Mouse (Mus musculus) spleen, embryonic (tissue): ENCODE results near the gene B9d1.

ENCODE experiments used
- CTCF ChIA-PET: fragments of 350-600 bp; sonication (Branson Sonifier 250); formaldehyde crosslinking; loops from one replicate; lab custom pipeline; 2022; lab: Charles Lee

Gene B9d1

DNA sequence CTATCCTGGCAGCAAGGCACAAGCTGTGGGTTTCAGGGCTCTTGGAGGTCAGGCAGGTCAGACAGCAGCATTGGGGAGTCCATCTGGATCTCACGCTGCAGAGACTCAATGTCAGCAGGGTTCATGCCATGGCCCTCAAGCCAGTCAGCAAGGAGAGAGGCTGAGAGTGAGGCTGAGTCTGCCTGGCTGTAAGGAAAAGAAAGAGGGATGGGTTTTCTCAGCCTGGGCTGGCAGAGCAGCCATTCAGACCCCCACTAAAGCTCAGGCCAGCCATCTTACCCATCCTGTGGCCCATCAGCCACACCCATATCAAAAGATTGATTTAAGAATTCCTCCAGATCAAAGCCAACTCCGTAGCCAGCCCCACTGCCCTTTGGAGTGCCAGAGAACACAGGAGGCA is 15.9 kb upstream of the B9d1 start:
- CTCF ChIA-PET: no interaction called here

DNA sequence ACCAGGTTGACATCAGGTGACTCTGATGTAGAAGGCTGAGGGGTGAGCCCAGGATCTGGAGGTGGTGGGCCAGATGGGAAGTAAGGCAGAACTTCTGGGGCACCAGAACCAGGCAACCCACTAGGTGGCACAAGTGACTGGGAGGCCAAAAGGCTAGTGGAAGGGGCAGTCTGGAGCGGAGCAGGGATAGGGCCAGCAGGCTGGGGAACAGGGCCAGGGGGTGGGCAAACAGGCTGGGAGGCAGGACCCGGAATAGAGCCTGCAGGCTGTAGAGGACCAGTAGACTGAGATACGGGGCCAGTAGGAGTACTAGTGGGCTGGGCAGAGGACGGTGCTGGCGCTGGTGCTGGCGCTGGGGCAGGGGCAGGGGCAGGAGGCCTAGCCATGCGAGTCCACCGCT is 15.1 kb upstream of the B9d1 start:
- CTCF ChIA-PET: no interaction called here

DNA sequence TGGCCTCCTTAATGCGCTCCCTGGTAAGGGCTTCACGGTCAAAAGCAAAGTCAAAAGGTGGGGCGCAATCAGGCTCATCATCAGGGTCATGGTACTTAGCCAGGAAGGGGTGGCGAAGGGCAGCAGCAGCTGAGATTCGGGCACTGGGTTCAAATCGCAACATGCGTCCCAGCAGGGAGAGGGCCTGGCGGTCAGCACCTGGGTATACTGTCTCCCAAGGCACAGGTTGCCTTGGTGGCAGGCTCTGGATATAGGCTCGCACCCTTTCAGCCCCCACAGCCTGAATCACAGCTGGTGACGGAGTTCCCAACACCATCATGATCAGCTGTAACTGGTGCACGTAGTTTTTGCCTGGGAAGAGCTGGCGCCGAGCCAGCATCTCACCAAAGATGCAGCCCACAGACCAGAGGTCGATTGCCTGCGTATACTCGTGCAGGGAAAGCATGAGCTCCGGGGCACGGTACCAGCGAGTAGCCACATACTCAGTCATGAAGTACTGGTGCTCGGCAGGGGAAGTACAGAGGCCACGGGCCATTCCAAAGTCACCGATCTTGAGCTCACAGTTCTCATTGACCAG is 13.9 kb upstream of the B9d1 start:
- CTCF ChIA-PET: no interaction called here

DNA sequence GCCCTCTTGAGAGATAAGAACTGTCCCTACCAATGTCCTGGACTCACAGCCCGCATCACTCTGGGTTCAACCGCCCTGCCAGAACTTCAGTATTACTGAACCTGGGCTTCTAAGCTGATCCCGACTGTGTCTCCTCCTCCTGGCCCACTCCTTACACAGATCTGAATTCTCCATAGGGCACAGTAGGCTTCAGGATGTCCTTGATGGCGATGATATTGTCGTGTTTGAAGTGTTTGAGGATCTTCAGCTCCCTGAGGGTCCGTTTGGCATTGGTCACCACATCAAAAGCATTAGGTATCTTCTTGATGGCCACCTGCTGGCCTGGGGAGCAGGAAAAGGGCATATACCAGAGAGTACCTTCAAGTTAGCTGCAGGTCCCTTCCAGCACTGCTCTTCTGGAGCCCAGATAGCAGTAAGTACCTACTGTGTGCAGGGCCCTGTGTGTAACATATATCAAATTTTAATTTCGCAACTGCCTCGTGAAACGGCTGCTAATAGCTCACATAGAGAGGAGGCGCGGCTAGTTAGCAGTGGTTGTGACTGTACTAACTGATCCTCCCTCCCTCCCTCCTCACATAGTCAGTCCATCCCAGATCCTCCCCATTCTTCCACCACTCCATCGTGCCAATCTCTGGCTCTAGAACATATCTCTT is 12.1 kb upstream of the B9d1 start:
- CTCF ChIA-PET: interaction anchor here (1.4 kb wide), 1 partner anchor 85 kb away, joined by 3 read pairs; no protein-coding TSS in a partner anchor

DNA sequence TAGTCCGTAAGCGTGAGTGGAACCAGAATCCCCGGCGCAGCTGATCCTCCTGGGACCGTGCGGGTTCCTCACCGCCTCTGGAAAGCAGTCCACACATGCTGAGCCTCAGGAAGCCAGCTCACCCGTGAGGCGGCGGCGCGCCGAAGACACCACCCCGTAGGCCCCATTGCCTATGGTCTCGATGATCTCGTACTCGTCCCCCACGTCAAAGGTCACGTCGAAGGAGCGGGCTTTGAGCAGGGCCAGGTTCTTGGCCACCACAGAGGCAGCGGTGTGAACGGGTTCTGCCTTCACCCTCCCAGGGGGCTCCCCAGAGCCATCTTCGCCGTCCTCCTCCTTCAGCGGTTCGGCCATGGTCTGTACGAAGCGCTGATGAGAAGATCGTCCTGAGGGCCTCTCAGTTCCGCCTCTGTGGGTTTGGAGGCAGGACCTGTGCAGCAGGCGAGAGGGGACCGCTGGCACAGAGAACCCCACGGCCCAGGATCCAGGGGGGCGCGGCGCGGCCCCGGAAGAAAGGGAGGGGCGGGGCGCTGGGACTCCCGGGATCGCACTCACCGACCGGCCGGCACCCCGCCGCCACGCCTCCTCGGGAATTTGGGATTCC is 11.3 kb upstream of the B9d1 start:
- CTCF ChIA-PET: interaction anchor here (1.4 to 1.6 kb wide), 2 partner anchors 11 to 85 kb away, joined by 3 to 8 read pairs; partner anchors contain the start of gene B9d1

DNA sequence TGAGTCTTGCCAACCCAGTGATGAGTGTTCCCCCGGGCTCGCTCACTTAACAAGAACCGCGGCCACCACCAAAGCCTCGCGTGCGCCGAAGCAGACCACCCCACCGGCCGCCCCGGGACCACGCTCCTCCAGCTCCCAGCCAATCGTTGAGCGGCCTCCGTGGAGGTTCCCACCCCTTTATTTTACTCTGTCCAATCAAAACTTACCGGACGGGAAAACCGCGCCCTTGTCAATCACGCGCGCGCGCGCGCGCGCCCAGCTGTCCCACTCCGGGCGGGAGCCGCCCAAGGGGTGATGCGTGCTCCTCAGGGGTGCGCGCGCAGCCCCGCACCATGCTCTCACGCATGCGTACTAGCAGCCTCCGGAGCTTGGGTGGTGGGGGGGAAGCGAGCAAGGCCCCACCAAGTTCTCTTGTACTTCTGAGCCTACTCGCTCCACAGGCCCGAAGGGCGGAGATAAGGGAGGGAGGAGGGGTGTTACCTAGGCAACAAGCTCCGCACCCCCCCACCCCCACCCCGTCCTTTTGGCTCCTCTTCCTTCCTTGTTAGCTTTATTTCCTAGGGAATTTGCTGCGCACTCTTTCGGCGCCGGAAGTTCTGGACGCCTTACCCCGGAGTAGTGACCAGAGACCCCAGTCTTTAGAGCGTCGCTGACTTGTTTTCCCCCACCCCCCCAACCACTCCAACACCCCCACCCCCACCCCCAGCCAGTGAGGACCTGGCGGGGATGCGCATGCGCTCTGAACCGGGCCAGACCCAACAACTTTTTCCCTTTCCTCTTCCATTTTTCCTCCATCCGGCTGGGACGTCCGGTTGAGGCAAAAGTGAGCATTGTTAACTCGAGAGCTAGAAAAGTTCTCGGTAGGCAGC is 10.6 kb upstream of the B9d1 start, which contains the start of gene Mapk7:
Gene Mapk7, minus strand, starts transcription at position 278 of the 869 bp plus-strand sequence.
- CTCF ChIA-PET: interaction anchor here (1.4 to 1.6 kb wide), 2 partner anchors 10 to 86 kb away, joined by 3 to 8 read pairs; partner anchors contain the start of gene B9d1

DNA sequence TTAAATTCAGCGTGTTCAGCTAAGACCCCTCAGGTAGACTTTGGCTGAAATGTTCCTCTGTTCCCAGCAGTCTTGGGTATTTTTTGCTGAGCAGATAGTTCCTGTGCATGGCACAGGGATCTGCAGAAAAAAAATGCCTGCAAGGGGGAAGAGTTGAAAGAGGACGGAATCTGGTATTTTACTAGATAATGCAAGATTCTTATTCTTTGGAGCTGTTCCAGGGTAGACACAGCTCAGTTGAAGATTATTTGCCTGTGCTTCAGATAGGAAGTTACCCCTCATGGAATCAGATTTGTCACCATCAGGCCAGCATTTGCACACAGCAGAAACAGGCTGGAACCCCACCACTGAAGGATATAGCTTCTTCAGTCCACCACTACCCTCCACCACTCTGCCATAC is 9.4 kb upstream of the B9d1 start:
- CTCF ChIA-PET: no interaction called here

DNA sequence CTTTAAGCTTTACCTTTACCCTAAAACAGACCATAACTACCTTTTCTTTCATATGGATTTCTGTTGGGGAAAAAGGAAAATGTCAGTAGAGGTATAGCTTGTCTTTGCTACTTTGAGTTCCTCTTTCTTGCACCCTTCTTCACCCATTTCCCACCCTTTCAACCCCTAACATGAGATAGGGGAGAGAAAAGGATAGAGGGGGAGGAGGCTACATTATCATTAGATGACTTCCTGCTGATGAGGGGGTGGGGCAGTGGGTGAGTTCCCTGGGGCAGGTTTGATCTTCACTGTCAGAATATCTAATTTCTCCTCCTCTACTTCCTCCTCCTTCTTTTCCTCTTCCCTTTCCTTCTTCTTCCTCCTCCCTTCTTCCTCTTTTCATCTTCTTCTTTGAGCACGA is 7.5 kb upstream of the B9d1 start:
- CTCF ChIA-PET: interaction anchor here (0.7 kb wide), 1 partner anchor 82 kb away, joined by 3 read pairs; no protein-coding TSS in a partner anchor

DNA sequence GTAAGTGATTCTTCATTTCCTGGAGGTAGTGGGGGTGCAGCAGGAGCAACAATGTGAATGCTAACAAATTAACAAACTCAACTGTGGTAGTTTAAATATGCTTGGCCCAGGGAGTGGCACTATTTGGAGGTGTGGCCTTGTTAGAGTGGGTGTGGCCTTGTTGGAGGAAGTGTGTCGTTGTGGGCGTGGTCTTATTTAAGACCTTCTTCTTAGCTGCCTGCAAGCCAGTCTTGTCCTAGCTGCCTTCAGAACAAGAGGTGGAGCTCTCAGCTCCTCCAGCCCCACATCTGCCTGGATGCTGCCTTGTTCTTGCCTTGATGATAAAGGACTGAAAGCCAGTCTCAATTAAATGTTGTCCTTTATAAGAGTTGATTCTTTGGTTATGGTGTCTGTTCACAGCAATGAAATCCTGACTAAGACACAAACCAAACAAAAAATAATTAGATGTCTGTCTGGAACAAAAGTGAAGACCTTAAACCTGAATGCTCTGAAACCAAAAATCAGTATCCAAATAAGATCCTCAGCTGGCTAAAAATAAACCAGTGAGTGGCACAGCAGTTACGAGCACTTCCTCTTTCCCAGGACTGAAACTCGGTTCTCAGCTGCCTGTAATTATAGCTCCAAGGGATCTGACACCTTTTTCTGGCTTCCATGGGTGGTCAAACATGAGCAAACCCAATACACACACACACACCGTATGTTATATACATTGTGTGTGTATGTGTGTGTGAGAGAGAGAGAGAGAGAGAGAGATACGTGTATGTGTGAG is 6.0 kb upstream of the B9d1 start:
- CTCF ChIA-PET: no interaction called here

DNA sequence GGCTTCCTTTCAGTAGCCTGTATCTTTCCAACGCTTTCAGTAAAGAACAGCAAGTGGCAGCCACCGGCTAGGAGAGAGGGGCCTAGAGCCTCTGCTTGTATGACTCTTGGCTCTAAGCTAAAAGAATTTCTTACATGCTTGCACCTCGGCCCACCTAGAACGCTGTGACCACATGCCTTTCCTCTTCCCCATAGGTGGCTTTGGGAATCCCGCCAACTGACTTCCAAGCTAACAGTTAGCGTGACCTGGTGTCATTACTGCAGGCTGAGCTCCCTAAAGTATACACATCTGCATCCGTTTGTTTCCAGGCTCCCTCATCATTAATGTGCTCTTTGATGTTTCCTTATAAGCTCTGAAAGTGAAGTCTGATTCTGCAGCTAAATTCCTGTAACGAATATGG is 1.0 kb upstream of the B9d1 start:
- CTCF ChIA-PET: interaction anchor here (0.7 to 1.8 kb wide), 4 partner anchors 10 to 93 kb away, joined by 3 to 8 read pairs (median 6); partner anchors contain the start of gene Mapk7

DNA sequence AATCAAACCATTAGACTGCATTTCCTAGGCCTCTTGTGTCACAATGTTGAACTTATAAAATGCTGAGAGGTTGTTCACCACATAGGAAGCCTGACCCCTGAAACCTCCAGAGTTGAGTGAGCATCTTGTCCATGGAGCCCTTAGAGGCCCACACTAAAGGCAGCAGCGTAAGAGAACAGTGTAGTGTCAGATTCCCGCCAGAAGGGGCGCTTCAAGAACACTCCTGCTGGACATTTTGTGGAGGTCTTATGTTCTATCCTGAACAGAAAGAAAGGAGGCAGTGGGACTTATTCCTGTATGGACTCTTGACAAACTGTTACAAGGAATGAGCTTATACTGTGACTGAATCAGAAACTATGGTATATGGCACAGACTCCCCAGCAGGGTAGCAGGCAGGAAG is 10.0 kb downstream of the B9d1 start:
- CTCF ChIA-PET: no interaction called here

DNA sequence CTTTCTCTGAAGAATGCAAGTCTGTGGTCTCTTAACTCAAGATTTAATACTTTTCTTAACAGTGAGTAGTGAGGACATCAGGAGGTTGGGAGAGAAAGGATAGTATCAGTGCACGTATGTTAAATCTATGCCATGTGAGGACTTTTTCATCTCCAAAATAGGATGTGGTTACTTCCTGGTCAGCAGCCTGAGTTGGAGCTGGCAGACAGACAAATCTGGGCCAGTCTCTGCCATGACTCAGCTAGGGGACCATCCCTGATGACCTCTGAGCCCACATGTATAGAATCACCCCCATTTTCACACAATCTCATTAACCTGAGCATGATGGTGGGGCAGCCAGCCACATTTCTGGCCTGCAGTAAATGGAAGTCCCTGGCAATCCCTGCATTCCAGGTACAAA is 13.0 kb downstream of the B9d1 start:
- CTCF ChIA-PET: no interaction called here

DNA sequence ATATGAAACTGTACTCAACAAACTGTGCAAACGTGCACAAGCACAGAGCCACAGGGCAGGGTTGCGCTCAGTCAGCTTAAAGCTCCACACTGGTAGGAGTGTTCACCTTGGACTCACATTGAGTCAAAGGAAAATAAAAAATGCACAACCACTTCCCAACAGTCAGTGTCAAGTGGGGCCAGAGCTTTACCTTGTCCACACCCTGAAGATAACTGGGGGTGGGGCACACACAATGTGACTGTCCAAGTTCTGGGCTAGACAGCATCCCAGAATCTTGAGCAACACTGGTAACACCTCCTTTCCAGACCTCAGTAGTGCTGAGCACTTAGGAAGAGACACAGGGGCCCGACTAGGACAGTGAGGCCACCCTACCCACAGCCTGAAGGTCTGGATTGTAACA is 13.9 kb downstream of the B9d1 start:
- CTCF ChIA-PET: no interaction called here

DNA sequence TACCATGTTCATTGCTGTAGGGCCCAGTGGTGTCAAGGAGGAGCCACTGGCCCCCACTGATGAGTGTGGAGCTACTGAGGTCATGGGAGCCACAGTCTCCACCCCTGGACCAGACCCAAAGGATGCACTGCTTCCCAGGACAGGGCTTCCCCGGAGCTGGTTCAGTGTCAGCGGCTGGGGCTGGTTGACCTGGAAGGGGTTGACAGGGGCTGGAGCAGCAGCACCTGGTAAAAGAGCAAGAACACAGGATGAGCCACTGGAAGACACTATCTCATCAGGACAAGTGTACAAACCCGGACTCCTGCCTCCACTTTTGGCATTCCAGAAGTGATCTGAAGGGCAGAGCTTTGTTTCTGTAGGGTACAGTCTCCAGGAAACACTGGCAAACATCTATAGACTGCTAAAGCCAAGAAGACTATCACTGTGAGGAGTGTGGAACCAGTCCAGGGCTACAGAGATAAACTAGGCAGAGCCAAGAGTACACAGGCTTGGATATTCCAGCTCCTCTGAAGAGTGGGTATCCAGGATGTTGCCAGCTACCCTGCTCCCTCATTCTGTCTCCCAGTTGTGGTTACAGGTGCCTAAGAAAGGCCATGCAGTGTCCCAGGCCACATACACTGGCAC is 14.7 kb downstream of the B9d1 start:
- CTCF ChIA-PET: no interaction called here

DNA sequence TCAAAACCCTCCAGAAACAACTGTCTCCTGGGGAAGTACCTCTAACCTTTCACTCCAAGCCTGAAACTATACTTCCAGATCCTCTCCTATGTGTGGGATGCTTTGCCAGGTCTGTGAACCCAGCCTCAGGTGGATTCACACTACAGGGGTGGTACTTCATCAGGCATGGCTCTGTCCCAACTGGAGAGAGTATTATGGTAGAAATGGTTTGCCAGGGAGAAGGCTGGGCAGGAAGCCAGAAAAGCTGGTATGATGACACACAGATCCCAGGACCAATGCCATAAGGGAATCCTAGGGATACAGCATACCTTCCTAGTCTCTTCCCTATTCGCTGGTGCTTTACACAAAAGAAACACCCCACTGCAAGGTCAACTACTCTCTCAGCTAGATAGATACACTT is 21.9 kb downstream of the B9d1 start:
- CTCF ChIA-PET: no interaction called here

DNA sequence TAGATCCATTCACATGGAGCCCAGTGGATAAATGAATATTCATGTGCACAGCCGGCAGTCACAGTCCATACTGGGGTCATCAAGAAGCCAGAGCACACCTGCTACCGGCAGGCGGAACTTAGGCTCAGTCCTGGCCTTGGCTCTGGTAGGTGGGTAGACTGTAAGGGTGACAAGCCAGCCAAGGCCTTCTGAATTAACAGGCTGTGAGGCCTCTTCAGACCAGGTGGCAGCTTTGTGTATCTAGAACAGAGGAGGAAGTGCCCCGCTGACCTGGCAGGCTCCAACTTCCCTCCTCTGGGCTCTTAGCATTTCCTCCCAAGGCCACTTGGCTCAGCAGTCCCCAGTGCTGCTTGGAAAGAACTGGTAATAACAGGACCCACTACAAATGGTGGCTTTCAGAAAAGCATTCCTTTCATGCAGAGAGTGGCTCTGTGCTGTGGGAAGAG is 24.3 kb downstream of the B9d1 start:
- CTCF ChIA-PET: no interaction called here

DNA sequence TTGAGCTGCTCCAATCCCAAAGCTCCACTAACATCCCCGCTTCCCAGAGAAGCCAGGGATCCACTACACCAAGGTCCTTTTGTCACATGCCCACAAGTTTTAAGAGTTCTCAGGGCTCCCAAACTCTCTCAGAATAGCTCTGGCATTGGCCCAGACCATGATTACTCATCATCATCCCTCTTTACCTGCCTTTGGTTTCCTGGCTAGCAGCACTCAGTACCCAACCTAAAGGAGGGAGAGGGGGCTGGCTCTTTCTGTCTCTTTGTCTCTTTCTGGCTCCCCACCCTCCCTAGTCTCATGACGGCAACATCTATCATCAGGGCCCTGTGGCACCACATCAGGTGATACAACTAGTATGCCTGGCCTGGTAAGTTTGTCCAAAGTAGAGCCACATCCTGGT is 27.9 kb downstream of the B9d1 start:
- CTCF ChIA-PET: no interaction called here

DNA sequence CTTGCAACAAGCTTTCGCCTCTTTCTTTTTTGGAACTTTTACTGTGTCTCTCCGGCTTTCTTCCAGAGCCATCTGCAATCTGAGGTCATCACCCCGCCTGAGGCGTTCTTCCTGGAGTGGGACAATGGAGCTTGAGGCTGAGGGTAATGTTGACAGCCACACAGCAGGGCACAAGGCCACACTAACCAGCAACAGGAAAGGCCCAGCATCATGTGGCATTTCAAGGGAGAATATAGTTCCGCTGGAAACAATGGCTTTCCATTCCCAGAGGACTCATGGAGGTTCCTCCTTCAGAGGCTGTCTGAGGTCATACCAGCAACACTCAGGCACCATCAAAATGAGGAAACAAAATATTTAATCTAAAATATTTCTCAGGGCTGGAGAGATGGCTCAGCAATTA is 28.6 kb downstream of the B9d1 start:
- CTCF ChIA-PET: no interaction called here

DNA sequence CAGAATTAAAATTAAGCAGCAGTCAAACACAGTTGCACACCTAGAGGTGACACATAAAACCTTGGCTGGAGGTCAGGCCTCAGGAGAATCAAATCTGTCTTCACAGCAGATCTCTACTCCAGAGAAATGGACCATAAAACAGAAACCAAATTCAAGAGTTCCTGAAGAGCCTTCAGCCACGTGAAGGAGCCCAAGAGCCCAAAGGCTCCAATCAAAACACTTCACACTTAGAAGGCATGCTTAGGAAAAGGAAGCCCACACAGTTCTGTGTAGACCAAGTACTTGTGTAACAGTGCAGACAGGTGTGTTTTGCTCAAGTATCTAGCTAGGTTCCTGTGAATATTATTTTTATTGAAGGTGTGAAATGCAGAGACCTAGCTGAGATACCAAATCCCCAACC is 30.6 kb downstream of the B9d1 start:
- CTCF ChIA-PET: no interaction called here

DNA sequence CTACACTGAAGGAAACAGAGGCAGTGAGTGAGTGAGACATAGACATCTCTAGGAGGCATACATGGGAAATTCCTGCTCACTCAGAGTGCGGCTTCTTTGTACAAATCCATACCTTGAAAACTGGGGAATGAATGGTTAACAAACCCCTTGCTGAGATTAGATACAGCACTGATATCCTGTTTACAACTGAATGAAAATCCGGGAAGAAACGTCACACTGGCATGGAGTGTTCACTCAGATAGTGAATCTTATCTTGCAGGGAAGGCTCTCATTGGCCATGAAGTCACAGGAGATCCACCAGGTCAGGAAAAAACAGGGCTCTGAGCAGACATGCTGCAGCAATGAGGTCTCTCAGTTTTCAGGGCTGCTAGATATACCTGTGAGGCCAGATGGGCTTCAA is 32.0 kb downstream of the B9d1 start:
- CTCF ChIA-PET: no interaction called here

DNA sequence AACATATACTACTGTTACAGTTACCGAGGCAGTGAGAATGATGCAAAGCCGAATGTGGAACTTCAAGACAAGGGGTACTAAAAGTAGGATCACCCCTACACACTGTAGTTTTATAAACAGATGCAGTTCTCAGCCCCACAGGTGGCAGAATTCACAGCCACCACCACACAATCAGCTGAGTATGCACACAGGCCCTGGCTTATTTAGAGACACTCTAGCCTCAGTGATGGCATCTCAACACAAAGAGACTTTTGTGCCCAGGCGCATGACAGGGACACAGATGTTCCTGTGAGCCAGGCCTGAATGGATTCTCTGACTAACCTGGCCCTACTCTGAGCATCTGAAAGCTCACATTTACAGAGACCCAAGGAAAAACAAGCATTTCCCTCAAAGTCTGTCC is 32.4 kb downstream of the B9d1 start:
- CTCF ChIA-PET: no interaction called here
